Mouse (Mus musculus) midbrain, embryonic 14.5 days (tissue): ENCODE data around the gene R3hdm2. TPM values are rescaled to one million over a fixed set of nuclear protein-coding genes. Genes with fewer than 3 reads are reported as not detected.

ENCODE experiments used
- ATAC-seq: fragments of 200-750 bp; cut with Nextera tagmentation; 2 replicates; pipeline ENCODE4 v1.8.0; 2017; ENCODE audit warnings: moderate number of reproducible peaks, moderate library complexity; ENCODE audit not compliant: low FRiP score, low TSS enrichment
- DNase-seq: peaks from one replicate; pipeline ENCODE4 v3.0.0-alpha.2; 2015
- H3K27ac ChIP-seq: fragments of 300-500 bp; sonication (generic); replicated peaks from 2 replicates; pipeline ENCODE4 v1.5.1; 2014; ENCODE audit warnings: mild to moderate bottlenecking, low read depth, low read length, moderate library complexity
- H3K27me3 ChIP-seq: fragments of 300-500 bp; sonication (generic); 2 replicates; pipeline ENCODE4 v1.6.1; 2014; ENCODE audit warnings: low read length, control low read depth, mixed read lengths; ENCODE audit not compliant: control insufficient read depth, insufficient read depth
- H3K36me3 ChIP-seq: fragments of 300-500 bp; sonication (generic); 2 replicates; pipeline ENCODE4 v1.6.1; 2014; ENCODE audit warnings: low read length, control low read depth; ENCODE audit not compliant: control insufficient read depth, insufficient read depth
- H3K4me1 ChIP-seq: fragments of 300-500 bp; sonication (generic); 2 replicates; pipeline ENCODE4 v1.6.1; 2014; ENCODE audit warnings: mild to moderate bottlenecking, antibody characterized with exemption, low read length, control low read depth; ENCODE audit not compliant: control insufficient read depth, insufficient read depth
- H3K4me2 ChIP-seq: fragments of 300-500 bp; sonication (generic); 2 replicates; pipeline ENCODE4 v1.6.1; 2014; ENCODE audit warnings: mild to moderate bottlenecking, low read length, moderate library complexity
- H3K4me3 ChIP-seq: fragments of 300-500 bp; sonication (generic); replicated peaks from 2 replicates; pipeline ENCODE4 v1.5.1; 2014; ENCODE audit warnings: low read depth, low read length
- H3K9ac ChIP-seq: fragments of 300-500 bp; sonication (generic); replicated peaks from 2 replicates; pipeline ENCODE4 v1.6.1; 2014; ENCODE audit warnings: mild to moderate bottlenecking, low read length, moderate library complexity
- H3K9me3 ChIP-seq: fragments of 300-500 bp; sonication (generic); 2 replicates; pipeline ENCODE4 v1.6.1; 2016; ENCODE audit warnings: low read length, control low read depth, mixed read lengths; ENCODE audit not compliant: control insufficient read depth
- WGBS: fragments of 180-500 bp; shearing (Covaris S2); extraction: QIAGEN DNeasy Blood & Tissue Kit; methylation state at CpG from one replicate; pipeline ENCODE4 v1.1.7; 2014; 5-methylcytosine and 5-hydroxymethylcytosine counted together
- polyA plus RNA-seq: library from polyadenylated mRNA; unstranded; fragments of >200 nt; fragmentation: Nextera tagmentation; extraction: Ambion mirVana; gene quantifications from 2 replicates; pipeline ENCODE4 v1.2.1, GENCODE M21; 2014

Gene R3hdm2
- polyA plus RNA-seq, 1 experiment from 2014 or later, result 34.0 TPM

DNA sequence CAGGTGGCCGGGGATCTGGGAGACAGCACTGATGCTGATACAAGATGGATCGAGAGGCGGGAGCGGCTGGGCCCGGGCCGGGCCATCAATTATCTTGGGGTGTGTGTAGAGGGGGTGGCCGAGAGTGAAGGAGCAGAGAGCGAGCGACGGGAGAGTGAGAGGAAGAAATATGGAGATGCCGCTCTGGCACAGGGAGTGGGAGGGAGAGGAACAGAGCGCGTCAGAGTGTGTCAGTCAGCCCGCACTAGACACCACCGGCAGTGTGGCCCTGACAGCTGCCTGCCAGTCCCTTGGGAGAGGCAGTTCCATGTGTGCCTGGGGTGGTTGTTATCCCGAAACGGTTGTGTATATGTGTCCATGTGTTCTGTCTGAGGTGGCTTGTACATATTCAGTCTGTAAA lies 147.4 kb downstream of the R3hdm2 start:
- H3K9ac ChIP-seq, result peak overlapping the region; percentile 36
- peak overlapping the region; percentile 16 for H3K4me3 ChIP-seq
- H3K9me3 ChIP-seq, result no peaks in the 10 kb centered on the region
- no peaks in the 10 kb centered on the region for H3K36me3 ChIP-seq
- DNase-seq, result no peak
- WGBS, result 2% methylated on average over 17 of the region's 17 CpGs
- H3K4me1 ChIP-seq, result peaks cover 73% of the 10 kb centered on the region
- peak overlapping the region; percentile 76 for H3K4me2 ChIP-seq
- H3K27me3 ChIP-seq, result peaks cover 68% of the 10 kb centered on the region
- peak; percentile 22; the same call in 1 of the 2 replicates for ATAC-seq
- peak overlapping the region; percentile 79 for H3K27ac ChIP-seq

DNA sequence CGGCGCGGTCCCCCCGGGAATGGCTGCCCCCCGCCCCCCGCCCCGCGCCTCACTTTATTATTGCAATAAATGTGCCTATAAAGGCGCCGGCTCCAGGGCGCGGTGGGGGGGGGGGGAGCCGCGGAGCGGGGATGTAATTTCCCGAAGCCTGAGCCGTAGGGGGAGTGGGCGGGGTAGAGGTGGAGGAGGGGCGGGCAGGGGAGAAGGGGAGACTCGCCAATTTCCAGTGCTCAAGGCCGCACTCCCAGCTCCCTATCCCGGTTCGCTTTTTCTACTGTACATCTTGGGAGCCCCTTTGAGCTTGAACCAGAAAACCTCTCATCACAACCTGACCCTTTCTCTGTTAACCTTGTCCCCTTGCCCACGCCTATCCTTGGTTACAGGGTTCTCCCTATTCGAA lies 150.8 kb downstream of the R3hdm2 start:
- no peaks in the 10 kb centered on the region for H3K9me3 ChIP-seq
- peaks cover 88% of the 10 kb centered on the region for H3K4me1 ChIP-seq
- H3K4me2 ChIP-seq, result peak overlapping the region; percentile 76
- WGBS, result under 1% methylated on average over 18 of the region's 25 CpGs
- ATAC-seq (no peak), DNase-seq (no peak)
- H3K4me3 ChIP-seq, result peak overlapping the region; percentile 56
- peak overlapping the region; percentile 81 for H3K27ac ChIP-seq
- H3K36me3 ChIP-seq, result no peaks in the 10 kb centered on the region
- H3K9ac ChIP-seq, result peak overlapping the region; percentile 72
- H3K27me3 ChIP-seq, result peaks cover 76% of the 10 kb centered on the region

DNA sequence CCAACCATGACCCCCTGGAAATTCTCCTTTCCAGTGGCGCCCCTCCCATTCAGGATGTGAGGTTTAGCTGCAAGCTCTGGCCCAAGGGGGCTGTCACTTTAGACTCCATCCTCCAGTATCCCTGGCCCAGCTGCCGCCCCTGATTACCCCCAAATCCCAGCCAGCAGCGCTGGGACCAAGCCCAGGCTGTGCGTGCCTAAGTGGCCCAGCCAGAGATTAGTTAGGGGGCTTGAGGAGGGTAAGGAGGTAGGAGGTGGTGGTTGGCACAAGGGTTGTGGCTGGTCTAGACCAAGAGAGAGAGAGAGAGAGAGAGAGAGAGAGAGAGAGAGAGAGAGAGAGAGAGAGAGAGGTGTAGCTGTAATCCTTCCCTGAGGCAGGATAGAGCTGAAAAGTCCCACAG lies 151.4 kb downstream of the R3hdm2 start:
- Histone ChIP-seq H3K9me3 (no peaks in the 10 kb centered on the region), H3K27ac (peak overlapping the region; percentile 81), H3K36me3 (no peaks in the 10 kb centered on the region), H3K4me1 (peaks cover 88% of the 10 kb centered on the region), H3K27me3 (peaks cover 70% of the 10 kb centered on the region), H3K4me3 (peak overlapping the region; percentile 56), H3K9ac (peak overlapping the region; percentile 72; the same call in 1 of the 2 replicates), H3K4me2 (peak overlapping the region; percentile 76)
- WGBS, result 4% methylated on average over 4 of the region's 4 CpGs
- ATAC-seq, result no peak
- no peak for DNase-seq

DNA sequence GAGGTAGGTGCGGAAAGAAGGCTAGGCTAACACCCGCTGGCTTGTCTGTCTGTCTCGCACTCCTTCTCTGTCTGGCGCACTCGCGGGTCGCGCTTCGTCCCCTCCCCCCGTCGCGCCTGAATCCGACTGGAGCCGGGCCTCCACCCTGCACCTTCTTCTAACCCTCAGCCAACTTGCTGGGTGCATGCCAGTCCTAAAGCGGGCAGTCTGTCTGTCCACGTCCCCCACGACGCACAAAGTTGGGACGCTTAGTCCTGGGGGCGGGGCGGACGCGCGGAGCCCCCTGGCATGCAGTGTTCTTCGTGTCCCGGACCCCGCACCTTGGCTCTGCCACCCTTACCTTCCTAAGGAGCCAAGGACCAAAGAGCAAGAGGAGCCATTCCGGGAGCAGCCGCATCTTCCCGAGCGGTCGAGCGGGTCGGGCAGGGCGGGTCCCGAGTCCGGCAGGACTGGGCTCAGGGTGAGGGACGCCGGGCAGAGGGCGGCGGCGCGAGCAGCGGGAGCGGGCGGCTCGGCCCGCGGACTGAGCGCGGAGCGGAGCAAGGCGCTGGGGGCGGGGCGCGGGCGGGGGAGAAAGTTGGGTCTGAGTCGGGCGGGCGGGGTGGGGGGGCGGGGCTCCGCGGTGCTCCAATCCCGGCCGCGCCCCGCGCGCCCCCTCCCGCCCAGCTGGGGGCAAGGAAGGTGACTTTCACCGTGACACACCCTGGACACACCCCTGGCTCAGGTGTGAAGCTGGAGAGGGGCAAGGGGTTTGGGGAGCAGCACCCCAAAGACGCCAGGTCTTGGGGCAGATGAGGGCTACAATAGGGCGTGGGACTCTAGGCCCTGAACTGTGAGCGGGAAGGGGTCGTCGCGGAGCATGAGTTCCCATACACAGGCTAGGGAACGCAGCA lies 154.2 kb downstream of the R3hdm2 start, which contains the start of gene Nxph4:
TSS of gene Nxph4 (minus strand) at position 524 of the 893 bp plus-strand sequence.
- Histone ChIP-seq H3K4me1 (peaks cover 73% of the 10 kb centered on the region), H3K27ac (peak within 1 kb of the TSS; percentile 75), H3K9me3 (no peaks in the 10 kb centered on the region), H3K4me3 (peak within 1 kb of the TSS; percentile 56), H3K9ac (peak within 1 kb of the TSS; percentile 72), H3K4me2 (peak within 1 kb of the TSS; percentile 76), H3K36me3 (peaks cover 12% of the 10 kb centered on the region), H3K27me3 (peaks cover 46% of the 10 kb centered on the region)
- WGBS, result under 1% methylated on average over 62 of the region's 78 CpGs
- DNase-seq, result no peak
- peak; percentile 22; the same call in 1 of the 2 replicates for ATAC-seq

DNA sequence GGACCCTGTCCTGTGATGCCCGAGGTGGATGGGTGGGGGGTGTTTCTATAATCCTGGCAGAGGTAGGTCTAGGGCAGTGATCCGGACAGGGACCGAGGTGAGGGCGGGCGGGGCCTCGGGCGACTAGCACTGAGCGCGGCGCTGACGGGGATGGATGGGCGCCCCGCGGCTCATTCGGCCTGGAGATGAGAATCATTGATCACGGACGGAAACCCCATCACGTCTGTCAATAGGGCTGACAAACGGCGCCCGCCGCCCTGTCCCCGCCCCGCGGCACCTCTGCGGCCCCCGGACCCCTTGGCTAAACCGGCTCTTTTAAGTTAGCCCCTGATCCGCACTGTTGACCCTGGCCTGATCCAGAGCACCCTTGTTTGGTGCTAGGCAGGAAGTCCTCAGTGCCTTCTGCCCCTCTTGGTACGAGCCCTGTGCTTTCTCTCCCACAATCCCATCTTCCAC lies 154.8 kb downstream of the R3hdm2 start:
- ATAC-seq (0 out of 2 replicates have a peak, but pooled peaks have one; percentile 9), DNase-seq (no peak)

DNA sequence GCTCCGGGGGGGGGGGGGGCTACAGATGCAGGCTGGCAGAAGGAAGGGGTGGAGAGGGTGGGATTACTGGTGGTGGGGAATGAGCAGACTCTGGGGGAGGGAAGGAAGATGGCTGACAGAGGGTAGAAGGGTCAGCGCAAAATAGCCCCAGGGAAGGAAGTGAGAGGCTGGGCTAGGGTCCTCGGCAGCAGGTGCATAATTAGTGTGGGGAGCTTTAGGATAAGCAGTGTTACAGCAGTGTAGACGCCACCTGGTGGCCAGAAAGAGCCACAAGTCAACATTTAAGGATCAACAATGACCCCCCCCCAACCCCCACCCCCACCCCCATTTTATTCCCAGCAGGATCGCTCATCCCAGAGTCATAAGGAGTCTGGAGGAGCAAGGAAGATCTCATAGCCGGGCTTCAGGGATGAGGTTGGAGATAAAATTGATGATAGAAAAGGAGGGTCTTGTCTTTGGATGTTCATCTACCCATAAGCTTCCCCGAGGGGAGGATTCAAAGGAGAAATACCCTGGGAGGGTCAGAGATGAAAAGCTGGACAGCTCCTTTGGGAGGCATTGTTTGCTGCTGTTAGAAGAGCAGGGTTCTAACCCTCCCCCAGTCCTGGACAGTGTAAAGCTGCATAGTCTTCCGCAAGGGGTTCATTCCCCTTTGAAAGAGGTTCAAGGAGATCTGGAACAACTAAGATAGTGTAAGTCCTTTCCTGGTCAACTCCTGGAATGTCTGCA lies 156.6 kb downstream of the R3hdm2 start:
- Histone ChIP-seq H3K9ac (no peak overlapping the region; the same call in 1 of the 2 replicates), H3K27ac (peak overlapping the region; percentile 75), H3K36me3 (peaks cover 36% of the 10 kb centered on the region), H3K27me3 (peaks cover 32% of the 10 kb centered on the region), H3K4me1 (peaks cover 49% of the 10 kb centered on the region), H3K4me3 (no peak overlapping the region), H3K9me3 (no peaks in the 10 kb centered on the region), H3K4me2 (peak overlapping the region; percentile 76)
- DNase-seq (peak; percentile 87), ATAC-seq (peak; percentile 44; the same call in 1 of the 2 replicates)
- 9% methylated on average over 8 of the region's 8 CpGs for WGBS

More for the DNA sequence above, 154.8 kb downstream of the R3hdm2 start:
- Histone ChIP-seq H3K4me1 (peaks cover 66% of the 10 kb centered on the region), H3K36me3 (peaks cover 19% of the 10 kb centered on the region), H3K27ac (peak overlapping the region; percentile 75), H3K4me3 (peak overlapping the region; percentile 56), H3K4me2 (peak overlapping the region; percentile 76), H3K27me3 (peaks cover 39% of the 10 kb centered on the region), H3K9ac (peak overlapping the region; percentile 72), H3K9me3 (no peaks in the 10 kb centered on the region)
- under 1% methylated on average over 30 of the region's 30 CpGs for WGBS

DNA sequence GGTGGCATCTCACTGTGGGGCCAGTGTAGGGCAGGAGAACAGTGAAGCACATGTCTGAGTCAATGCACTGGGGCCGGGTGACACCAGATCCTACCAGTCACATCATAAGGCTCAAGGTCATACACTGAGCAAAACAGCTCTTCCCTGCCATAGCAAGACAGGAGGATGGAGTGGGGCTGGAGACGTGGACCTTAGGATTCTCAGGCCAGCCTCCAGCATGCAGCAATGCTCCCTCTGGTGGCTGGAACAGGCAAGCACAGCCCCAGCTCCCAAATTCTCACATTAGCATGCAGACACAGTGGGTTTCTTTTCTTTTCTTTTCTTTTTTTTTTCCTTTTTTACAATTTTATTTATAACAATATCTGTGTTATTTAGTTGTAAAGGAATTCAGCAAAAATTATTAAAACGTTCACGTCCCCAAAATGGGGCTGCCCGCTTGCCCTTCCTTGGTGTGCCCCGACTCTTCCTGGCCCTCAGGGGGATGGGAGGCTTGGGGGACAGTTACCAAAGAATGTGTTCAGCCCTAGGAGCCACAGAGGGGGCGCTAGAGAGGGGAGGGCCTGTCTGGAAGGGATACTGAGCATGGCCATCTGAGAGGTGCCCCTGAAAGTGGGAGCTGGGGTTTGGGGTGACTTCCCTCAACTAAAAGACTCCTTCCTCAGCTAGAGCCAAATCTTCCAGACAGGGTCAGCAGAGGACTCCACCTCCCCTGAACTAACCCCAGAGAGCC lies 157.9 kb downstream of the R3hdm2 start:
- H3K27me3 ChIP-seq, result peaks cover 22% of the 10 kb centered on the region
- H3K4me1 ChIP-seq, result peaks cover 41% of the 10 kb centered on the region
- H3K4me2 ChIP-seq, result no peak overlapping the region
- 23% methylated on average over 7 of the region's 7 CpGs for WGBS
- 0 out of 2 replicates have a peak, but pooled peaks have one; percentile 19 for ATAC-seq
- peaks cover 49% of the 10 kb centered on the region for H3K36me3 ChIP-seq
- DNase-seq, result peak; percentile 90
- no peak overlapping the region for H3K4me3 ChIP-seq
- H3K27ac ChIP-seq, result peak overlapping the region; percentile 74
- H3K9ac ChIP-seq, result no peak overlapping the region
- no peaks in the 10 kb centered on the region for H3K9me3 ChIP-seq

DNA sequence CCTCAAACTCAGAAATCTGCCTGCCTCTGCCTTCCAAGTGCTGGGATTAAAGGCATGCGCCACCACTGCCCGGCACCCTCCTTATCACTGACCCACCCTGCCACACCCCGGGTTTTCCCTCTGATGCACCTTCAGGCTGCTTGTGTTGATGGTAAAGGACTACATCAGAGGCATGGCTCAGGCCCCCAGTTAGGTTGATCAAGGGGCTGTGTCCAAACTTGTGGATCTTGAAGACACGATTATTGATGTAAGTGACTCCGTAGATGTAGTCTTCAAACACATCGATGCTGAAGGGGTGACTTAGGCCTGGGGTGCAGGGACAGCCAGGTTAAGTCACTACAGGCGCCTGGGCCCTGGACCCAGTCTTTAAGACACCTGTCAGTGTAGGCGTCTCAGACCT lies 161.4 kb downstream of the R3hdm2 start:
- no peaks in the 10 kb centered on the region for H3K9me3 ChIP-seq
- ATAC-seq, result no peak
- peaks cover 9% of the 10 kb centered on the region for H3K4me1 ChIP-seq
- DNase-seq, result no peak
- H3K4me2 ChIP-seq, result no peak overlapping the region
- no peak overlapping the region for H3K27ac ChIP-seq
- no peak overlapping the region for H3K4me3 ChIP-seq
- no peaks in the 10 kb centered on the region for H3K27me3 ChIP-seq
- H3K9ac ChIP-seq, result no peak overlapping the region
- WGBS, result 95% methylated on average over 8 of the region's 8 CpGs
- H3K36me3 ChIP-seq, result peaks cover 83% of the 10 kb centered on the region
